Comparison of ENCODE assay signal across 8 mouse cellular contexts in the genomic region with DNA sequence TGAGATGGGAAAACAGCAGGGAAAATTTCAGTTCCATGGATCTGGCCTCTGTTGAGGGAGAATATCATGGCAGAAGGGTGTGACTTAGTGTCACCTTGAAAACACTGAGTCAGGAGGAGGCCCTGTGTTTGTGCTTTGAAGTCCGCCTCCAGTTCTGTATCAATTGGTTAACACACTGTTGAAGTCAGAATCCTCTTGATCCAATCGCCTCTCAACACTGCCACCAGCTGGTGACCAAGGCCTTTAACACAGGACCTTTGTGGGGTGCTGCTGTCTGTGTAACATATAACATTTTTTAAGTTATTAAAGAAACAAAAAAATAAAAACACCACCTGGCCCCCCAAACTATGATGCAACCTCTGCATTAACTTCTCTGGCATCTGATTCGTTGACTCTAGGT. TPM values are rescaled to one million over a fixed set of nuclear protein-coding genes. Genes with fewer than 3 reads are reported as not detected.
A peak's percentile ranks its signal among the peaks of the same experiment; 100 is the strongest.
DNase-seq lines count a peak whose midpoint lies in the region; ATAC-seq and TF ChIP-seq lines count a peak whose summit lies in the region.

No protein-coding gene starts in this region.

- ATAC-seq in intestine, postnatal 0 days, result peak; percentile 63

- no peak overlapping the region for H3K27ac ChIP-seq in intestine, postnatal 0 days (ENCODE audit: low read depth, low read length)

- H3K9ac ChIP-seq in intestine, postnatal 0 days (ENCODE audit: low read depth, low read length), result no peak overlapping the region

- intact Hi-C loops in heart, postnatal 25 days (cut with DNase I), result no loop called here

- no peaks in the 10 kb centered on the region for H3K4me1 ChIP-seq in intestine, postnatal 0 days (replicated peaks; ENCODE audit: control insufficient read depth, insufficient read depth, low read length)

- H3K9me3 ChIP-seq in intestine, postnatal 0 days (ENCODE audit: control insufficient read depth), result no peaks in the 10 kb centered on the region

- no peaks in the 10 kb centered on the region for H3K27me3 ChIP-seq in intestine, postnatal 0 days (replicated peaks; ENCODE audit: control insufficient read depth, insufficient read depth, low read length)

- DNase-seq in heart, adult 8-10 months (ENCODE audit: low spot score), result peak; percentile 32
- DNase-seq in heart, postnatal 25 days (ENCODE audit: low spot score), result no peak
- DNase-seq in 3T3-L1 (ENCODE audit: low read depth, low spot score) (peak; percentile 79), MEL-GATA-1-ER (ENCODE audit: extremely low read depth, low read depth) (peak; percentile 56)
- DNase-seq in cerebellum, postnatal 10 days, result peak; percentile 80 to 81
- peak; percentile 69 for DNase-seq in lung, postnatal 14 days
- DNase-seq in thymus, postnatal 36 days, result peak; percentile 37 to 42

- 17% methylated on average over 3 of the region's 3 CpGs for WGBS in intestine, postnatal 0 days

- H3K4me2 ChIP-seq in intestine, postnatal 0 days (replicated peaks; ENCODE audit: low read depth), result no peak overlapping the region

- H3K36me3 ChIP-seq in intestine, postnatal 0 days (ENCODE audit: control insufficient read depth, insufficient read depth), result no peaks in the 10 kb centered on the region

- H3K4me3 ChIP-seq in intestine, postnatal 0 days (ENCODE audit: low read depth, low read length), result no peak overlapping the region

- peak; percentile 81 for TF ChIP-seq CTCF in intestine, postnatal 0 days (IDR thresholded peaks at IDR 0.05; ENCODE audit: low read depth)

RNA-seq across cellular contexts. Expression of a gene that starts 11.7 kb away (rescaled TPM):
- total RNA-seq in heart, adult 8-10 months (2022), result 10 to 100 TPM; 12.5 to 19.9 (median 13.7) TPM
- 10 to 100 TPM; 15.0 to 20.4 TPM for total RNA-seq in heart, postnatal 25 days (2021)
- polyA plus RNA-seq in intestine, postnatal 0 days (2015; fragmentation: Nextera tagmentation; extraction: Ambion mirVana), result 121 and 122 TPM in 2 replicates

RNA-seq across cellular contexts. Expression of a gene that starts 27.7 kb away (rescaled TPM):
- total RNA-seq in heart, adult 8-10 months (2022), result 10 to 100 TPM; 10.2 to 13.9 (median 12.8) TPM
- total RNA-seq in heart, postnatal 25 days (2021), result 10 to 100 TPM; 13.4 to 17.2 TPM
- 2.7 and 3.8 TPM in 2 replicates for polyA plus RNA-seq in intestine, postnatal 0 days (2015; fragmentation: Nextera tagmentation; extraction: Ambion mirVana)

RNA-seq across cellular contexts. Expression of a gene that starts 57.9 kb away (rescaled TPM):
- 1 to 10 TPM; 4.6 to 7.5 (median 5.3) TPM for total RNA-seq in heart, adult 8-10 months (2022)
- total RNA-seq in heart, postnatal 25 days (2021), result 1 to 10 TPM; 5.9 to 6.0 TPM
- polyA plus RNA-seq in intestine, postnatal 0 days (2015; fragmentation: Nextera tagmentation; extraction: Ambion mirVana), result 16.1 and 18.8 TPM in 2 replicates

RNA-seq across cellular contexts. Expression of a gene that starts 58.0 kb away (rescaled TPM):
- 1 to 10 TPM; 1.7 to 2.5 (median 2.1) TPM for total RNA-seq in heart, adult 8-10 months (2022)
- total RNA-seq in heart, postnatal 25 days (2021), result 1 to 10 TPM; 1.4 to 1.9 TPM
- 2.7 and 2.8 TPM in 2 replicates for polyA plus RNA-seq in intestine, postnatal 0 days (2015; fragmentation: Nextera tagmentation; extraction: Ambion mirVana)
